Comparison of ENCODE assay signal across 11 mouse cellular contexts in genomic region chr15:59145679-59146078, GRCm38 (mm10).
DNase-seq lines count a peak whose midpoint lies in the region; ATAC-seq lines count a peak whose summit lies in the region.
"Had no signal": no experiment of that assay in that cellular context is flagged by ENCODE, and none has a peak within 500 bp of the region (broad histone marks: within the 10 kb centered on the region; RNA-seq: fewer than 3 reads in every experiment).

No protein-coding gene starts in this region.

- H3K4me1 ChIP-seq in heart, embryonic 11.5 days (ENCODE audit: control insufficient read depth, insufficient read depth, low read length) = peaks cover 4% of the 10 kb centered on the region
- peaks cover 17% of the 10 kb centered on the region for H3K4me1 ChIP-seq in embryonic facial prominence, embryonic 10.5 days
- H3K4me1 ChIP-seq in megakaryocyte, embryonic 14.5 days = peaks cover 45% of the 10 kb centered on the region

- 77% methylated on average over 5 of the region's 5 CpGs for WGBS in heart, embryonic 11.5 days (ENCODE audit: insufficient replicate concordance)
- 71% methylated on average over 5 of the region's 5 CpGs for WGBS in embryonic facial prominence, embryonic 10.5 days

- no peaks in the 10 kb centered on the region for H3K9me3 ChIP-seq in heart, embryonic 11.5 days (replicated peaks; ENCODE audit: control insufficient read depth, low read length)
- H3K9me3 ChIP-seq in embryonic facial prominence, embryonic 10.5 days = no peaks in the 10 kb centered on the region
- H3K9me3 ChIP-seq in megakaryocyte, embryonic 14.5 days = peaks cover 3% of the 10 kb centered on the region; the same call in 1 of the 2 replicates
- H3K9me3 ChIP-seq: intestine, embryonic 15.5 days; limb, embryonic 15.5 days had no signal

- H3K27ac ChIP-seq in heart, embryonic 11.5 days (ENCODE audit: low read depth, low read length) = no peak overlapping the region
- H3K27ac ChIP-seq in embryonic facial prominence, embryonic 10.5 days (replicated peaks) = peak overlapping the region; percentile 59
- H3K27ac ChIP-seq: intestine, embryonic 15.5 days; limb, embryonic 15.5 days had no signal

- H3K27me3 ChIP-seq in heart, embryonic 11.5 days (ENCODE audit: control insufficient read depth, insufficient read depth, low read length) = no peaks in the 10 kb centered on the region
- H3K27me3 ChIP-seq in embryonic facial prominence, embryonic 10.5 days (replicated peaks; ENCODE audit: low read depth, poor library complexity, severe bottlenecking) = no peaks in the 10 kb centered on the region
- no peaks in the 10 kb centered on the region for H3K27me3 ChIP-seq in megakaryocyte, embryonic 14.5 days (replicated peaks)
- H3K27me3 ChIP-seq: intestine, embryonic 15.5 days; limb, embryonic 15.5 days had no signal

- H3K4me2 ChIP-seq in heart, embryonic 11.5 days = no peak overlapping the region
- H3K4me2 ChIP-seq: intestine, embryonic 15.5 days; limb, embryonic 15.5 days had no signal

- peak; percentile 87 for DNase-seq in heart, adult 11 months
- DNase-seq in CD4-positive helper T cell, adult 2 months (ENCODE audit: low read depth, low spot score) = peak; percentile 20
- DNase-seq in embryonic facial prominence, embryonic 10.5 days (ENCODE audit: low spot score) = no peak
- DNase-seq in B cell, adult 2 months = no peak
- no peak for DNase-seq in adrenal gland, postnatal 4 days (ENCODE audit: low spot score in 2 of 2)
- DNase-seq in embryo, embryonic 11 days = no peak
- DNase-seq: cerebellum, adult 11-12 months had no signal

- no peak for ATAC-seq in heart, embryonic 11.5 days (replicated peaks; ENCODE audit: insufficient number of reproducible peaks, low FRiP score, low TSS enrichment)
- ATAC-seq: intestine, embryonic 15.5 days had no signal

- H3K9ac ChIP-seq in heart, embryonic 11.5 days (ENCODE audit: low read depth, low read length) = no peak overlapping the region
- H3K9ac ChIP-seq: intestine, embryonic 15.5 days; limb, embryonic 15.5 days had no signal

- no peaks in the 10 kb centered on the region for H3K36me3 ChIP-seq in heart, embryonic 11.5 days (ENCODE audit: control insufficient read depth, insufficient read depth, low read length)
- H3K36me3 ChIP-seq in embryonic facial prominence, embryonic 10.5 days (replicated peaks) = no peaks in the 10 kb centered on the region
- H3K36me3 ChIP-seq in megakaryocyte, embryonic 14.5 days (replicated peaks; ENCODE audit: low read length) = no peaks in the 10 kb centered on the region
- H3K36me3 ChIP-seq: intestine, embryonic 15.5 days; limb, embryonic 15.5 days had no signal

- no peak overlapping the region for H3K4me3 ChIP-seq in heart, embryonic 11.5 days (ENCODE audit: low read depth, low read length)
- no peak overlapping the region for H3K4me3 ChIP-seq in embryonic facial prominence, embryonic 10.5 days
- H3K4me3 ChIP-seq in megakaryocyte, embryonic 14.5 days (replicated peaks) = peak overlapping the region; percentile 83
- H3K4me3 ChIP-seq: intestine, embryonic 15.5 days; limb, embryonic 15.5 days had no signal

Comparison
In these comparisons a context has a peak if more than half of its experiments do, and no peak if none do; other contexts are left out.
1. DNase-seq: peak in heart, adult 11 months (single experiment) and CD4-positive helper T cell, adult 2 months (single experiment); none in embryonic facial prominence, embryonic 10.5 days (single experiment), B cell, adult 2 months (0 of 2), adrenal gland, postnatal 4 days (0 of 2) and embryo, embryonic 11 days (single experiment).